Mouse (Mus musculus): ENCODE data around the gene Ndufaf1.

The Ndufaf1 gene

DNA sequence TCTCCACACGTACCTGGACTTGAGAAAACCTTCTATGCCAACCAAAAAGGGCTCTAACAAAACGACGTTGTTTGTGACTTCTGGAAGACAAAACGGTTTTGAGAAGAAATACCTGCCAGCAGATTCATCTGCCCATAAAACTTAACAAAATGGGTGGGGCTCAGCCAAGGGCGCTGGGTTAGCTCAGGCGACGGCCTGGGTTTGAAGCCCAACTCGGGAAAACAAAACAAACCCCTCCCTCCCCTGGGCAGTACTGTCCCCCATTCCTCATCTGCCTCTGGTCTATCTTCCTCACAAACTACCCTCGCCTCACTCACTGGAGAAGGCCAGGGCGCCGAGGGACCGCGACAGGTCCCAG lies 44.8 kb downstream of the Ndufaf1 start:
- DNase-seq, result no peak

DNA sequence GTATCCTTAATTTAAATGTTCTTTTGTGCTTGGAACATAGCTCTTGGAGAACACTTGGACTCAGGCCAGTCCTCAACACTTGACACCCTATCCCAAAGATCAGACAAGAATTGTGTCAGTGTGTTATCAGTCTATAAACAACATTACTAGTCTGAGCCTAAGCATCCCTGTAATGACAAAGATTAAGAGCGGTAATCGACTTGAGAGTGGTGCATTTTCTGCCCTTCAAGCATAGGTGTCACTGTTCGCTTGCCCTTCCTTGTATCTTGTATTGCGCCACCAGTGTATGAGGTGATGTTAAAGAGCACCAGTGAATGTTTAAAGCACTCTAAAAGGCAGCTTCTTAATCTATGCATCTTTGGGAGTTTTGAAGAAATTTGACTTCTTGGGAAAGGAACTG lies 55.6 kb downstream of the Ndufaf1 start:
- DNase-seq, result no peak

All from kidney, postnatal 4 days (tissue).